Mouse (Mus musculus): Measurements from ENCODE around the gene Lrrc23. TPM values are rescaled to one million over a fixed set of nuclear protein-coding genes. Genes with fewer than 3 reads are reported as not detected.

Lrrc23 gene
- 0.84 TPM in 1 of 2 replicates, not detected in the other for polyA plus RNA-seq (2011; ENCODE audit: insufficient read depth, insufficient read length, low read depth, missing spikeins)

- Histone ChIP-seq H3K9ac (ENCODE audit: low read depth, poor library complexity, severe bottlenecking) (no peak within 1 kb of the TSS), H3K27ac (ENCODE audit: insufficient read depth, low read length) (no peak within 1 kb of the TSS)
Measured at GRCm38 (mm10) chr6:124779222-124779983, at the start of gene Lrrc23. Lrrc23 (minus strand) TSS chr6:124779727.

DNA sequence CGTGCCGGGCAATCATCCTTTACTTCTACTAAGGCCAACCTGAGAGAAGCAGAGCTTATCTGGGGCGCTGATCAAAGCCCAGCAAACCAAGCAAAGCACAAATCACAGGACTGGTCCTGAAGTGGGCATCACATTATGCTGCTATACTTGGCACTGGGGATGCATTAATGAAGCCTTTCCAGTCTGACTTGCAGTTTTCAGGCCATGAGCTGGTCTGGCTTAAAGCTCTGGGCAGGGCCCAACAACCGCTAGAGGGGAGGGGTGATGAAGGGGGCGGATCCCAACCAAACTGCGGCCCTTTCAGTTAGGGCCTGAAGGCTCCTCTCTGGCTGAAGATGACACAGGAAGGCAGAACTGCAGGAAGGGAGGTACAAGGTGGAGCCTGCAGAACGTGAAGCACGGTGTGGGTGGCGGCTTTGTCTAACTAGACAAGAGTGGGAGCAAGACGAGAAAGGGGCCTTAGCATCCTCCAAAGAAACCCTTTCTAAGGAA lies 48.6 kb upstream of the Lrrc23 start:
- Histone ChIP-seq H3K9me3 (replicated peaks; ENCODE audit: control insufficient read depth, insufficient read depth, low read length, poor library complexity, severe bottlenecking) (no peaks in the 10 kb centered on the region), H3K36me3 (ENCODE audit: control insufficient read depth, insufficient read depth, low read length, poor library complexity, severe bottlenecking) (peaks cover 44% of the 10 kb centered on the region), H3K4me1 (ENCODE audit: control insufficient read depth, insufficient read depth, low read length) (peaks cover 2% of the 10 kb centered on the region), H3K27ac (ENCODE audit: insufficient read depth, low read length) (no peak overlapping the region), H3K9ac (ENCODE audit: low read depth, poor library complexity, severe bottlenecking) (0 out of 2 replicates have a peak overlapping the region, but pooled peaks have one; percentile 8), H3K4me3 (ENCODE audit: low read depth, low read length) (peak overlapping the region; percentile 88), H3K27me3 (ENCODE audit: control insufficient read depth, insufficient read depth, low read length, poor library complexity, severe bottlenecking) (no peaks in the 10 kb centered on the region)
- TF ChIP-seq EP300 (IDR thresholded peaks at IDR 0.05; ENCODE audit: insufficient read depth, low read depth, low read length): no peak

More at GRCm38 (mm10) chr6:124779222-124779983, at the start of gene Lrrc23:
- no peaks in the 10 kb centered on the region for H3K9me3 ChIP-seq (replicated peaks; ENCODE audit: control insufficient read depth, insufficient read depth, low read length, poor library complexity, severe bottlenecking)
- peak within 1 kb of the TSS; percentile 34 for H3K4me3 ChIP-seq (ENCODE audit: low read depth, low read length)
- TF ChIP-seq EP300 (IDR thresholded peaks at IDR 0.05; ENCODE audit: insufficient read depth, low read depth, low read length) (no peak), CTCF (IDR thresholded peaks at IDR 0.05; ENCODE audit: low read depth, low read length) (no peak), POLR2A (IDR thresholded peaks at IDR 0.05; ENCODE audit: insufficient read depth, low read length) (no peak)
- H3K4me1 ChIP-seq (ENCODE audit: control insufficient read depth, insufficient read depth, low read length): no peaks in the 10 kb centered on the region
- no peaks in the 10 kb centered on the region for H3K36me3 ChIP-seq (ENCODE audit: control insufficient read depth, insufficient read depth, low read length, poor library complexity, severe bottlenecking)
- no peaks in the 10 kb centered on the region for H3K27me3 ChIP-seq (ENCODE audit: control insufficient read depth, insufficient read depth, low read length, poor library complexity, severe bottlenecking)

GRCm38 (mm10) chr6:124822049-124822448 lies 42.5 kb upstream of the Lrrc23 start:
- no peaks in the 10 kb centered on the region for H3K4me1 ChIP-seq (ENCODE audit: control insufficient read depth, insufficient read depth, low read length)
- no peak overlapping the region for H3K27ac ChIP-seq (ENCODE audit: insufficient read depth, low read length)
- peaks cover 66% of the 10 kb centered on the region for H3K36me3 ChIP-seq (ENCODE audit: control insufficient read depth, insufficient read depth, low read length, poor library complexity, severe bottlenecking)
- no peak overlapping the region for H3K4me3 ChIP-seq (ENCODE audit: low read depth, low read length)
- no peak overlapping the region for H3K9ac ChIP-seq (ENCODE audit: low read depth, poor library complexity, severe bottlenecking)
- no peaks in the 10 kb centered on the region for H3K27me3 ChIP-seq (ENCODE audit: control insufficient read depth, insufficient read depth, low read length, poor library complexity, severe bottlenecking)
- TF ChIP-seq POLR2A (IDR thresholded peaks at IDR 0.05; ENCODE audit: insufficient read depth, low read length): no peak
- TF ChIP-seq EP300 (IDR thresholded peaks at IDR 0.05; ENCODE audit: insufficient read depth, low read depth, low read length): no peak
- H3K9me3 ChIP-seq (replicated peaks; ENCODE audit: control insufficient read depth, insufficient read depth, low read length, poor library complexity, severe bottlenecking): no peaks in the 10 kb centered on the region

DNA sequence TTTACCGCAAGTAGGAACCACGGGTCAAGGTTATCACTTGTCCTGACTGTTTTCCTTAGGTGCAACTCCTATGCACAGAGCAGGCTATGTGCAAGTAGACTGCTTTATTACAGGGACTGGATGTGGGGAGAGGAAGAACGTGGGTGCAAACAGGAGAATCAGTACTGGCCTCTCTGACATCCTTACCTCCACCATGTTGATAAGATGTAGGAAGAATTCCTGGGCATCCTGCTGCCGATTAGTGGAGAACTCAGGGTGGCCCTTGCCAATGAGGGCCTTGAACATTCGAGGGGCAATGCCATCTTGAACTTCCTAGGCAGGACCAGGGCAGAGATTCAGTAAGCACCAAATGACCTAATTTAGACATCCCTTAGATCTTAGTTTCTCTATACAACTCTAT lies 41.4 kb upstream of the Lrrc23 start:
- Histone ChIP-seq H3K9me3 (replicated peaks; ENCODE audit: control insufficient read depth, insufficient read depth, low read length, poor library complexity, severe bottlenecking) (no peaks in the 10 kb centered on the region), H3K36me3 (ENCODE audit: control insufficient read depth, insufficient read depth, low read length, poor library complexity, severe bottlenecking) (peaks cover 64% of the 10 kb centered on the region), H3K4me1 (ENCODE audit: control insufficient read depth, insufficient read depth, low read length) (no peaks in the 10 kb centered on the region), H3K27me3 (ENCODE audit: control insufficient read depth, insufficient read depth, low read length, poor library complexity, severe bottlenecking) (no peaks in the 10 kb centered on the region), H3K4me3 (ENCODE audit: low read depth, low read length) (no peak overlapping the region), H3K27ac (ENCODE audit: insufficient read depth, low read length) (no peak overlapping the region), H3K9ac (ENCODE audit: low read depth, poor library complexity, severe bottlenecking) (no peak overlapping the region)
- no peak for TF ChIP-seq CTCF (IDR thresholded peaks at IDR 0.05; ENCODE audit: low read depth, low read length)
- no peak for TF ChIP-seq POLR2A (IDR thresholded peaks at IDR 0.05; ENCODE audit: insufficient read depth, low read length)
- TF ChIP-seq EP300 (IDR thresholded peaks at IDR 0.05; ENCODE audit: insufficient read depth, low read depth, low read length): no peak

DNA sequence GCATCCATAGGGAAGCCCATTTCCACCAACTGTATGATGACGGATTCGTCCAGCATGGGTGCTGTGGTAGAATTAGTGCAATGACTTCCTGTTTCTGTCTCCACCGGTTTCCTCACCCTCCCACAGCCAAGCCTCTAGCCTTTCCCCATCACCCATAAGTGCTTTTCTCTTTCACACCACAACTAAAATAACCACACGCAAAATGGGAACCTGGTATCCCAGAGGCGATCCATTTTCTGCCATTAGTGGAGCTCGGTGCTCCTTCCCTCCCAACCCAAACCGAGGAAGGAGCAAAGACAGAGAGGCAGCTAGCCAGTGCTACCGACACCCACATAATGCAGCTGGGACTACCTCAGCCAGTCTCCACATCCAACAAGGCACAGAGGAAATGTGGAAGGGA lies 38.4 kb upstream of the Lrrc23 start:
- TF ChIP-seq EP300 (IDR thresholded peaks at IDR 0.05; ENCODE audit: insufficient read depth, low read depth, low read length) (no peak), POLR2A (IDR thresholded peaks at IDR 0.05; ENCODE audit: insufficient read depth, low read length) (no peak), CTCF (IDR thresholded peaks at IDR 0.05; ENCODE audit: low read depth, low read length) (no peak)
- Histone ChIP-seq H3K9ac (ENCODE audit: low read depth, poor library complexity, severe bottlenecking) (no peak overlapping the region), H3K4me1 (ENCODE audit: control insufficient read depth, insufficient read depth, low read length) (no peaks in the 10 kb centered on the region), H3K36me3 (ENCODE audit: control insufficient read depth, insufficient read depth, low read length, poor library complexity, severe bottlenecking) (peaks cover 38% of the 10 kb centered on the region), H3K27me3 (ENCODE audit: control insufficient read depth, insufficient read depth, low read length, poor library complexity, severe bottlenecking) (no peaks in the 10 kb centered on the region), H3K9me3 (replicated peaks; ENCODE audit: control insufficient read depth, insufficient read depth, low read length, poor library complexity, severe bottlenecking) (no peaks in the 10 kb centered on the region), H3K27ac (ENCODE audit: insufficient read depth, low read length) (no peak overlapping the region), H3K4me3 (ENCODE audit: low read depth, low read length) (no peak overlapping the region)

- Histone ChIP-seq H3K9ac (ENCODE audit: low read depth, poor library complexity, severe bottlenecking) (no peak overlapping the region), H3K4me3 (ENCODE audit: low read depth, low read length) (no peak overlapping the region), H3K27ac (ENCODE audit: insufficient read depth, low read length) (no peak overlapping the region), H3K36me3 (ENCODE audit: control insufficient read depth, insufficient read depth, low read length, poor library complexity, severe bottlenecking) (peaks cover 34% of the 10 kb centered on the region), H3K27me3 (ENCODE audit: control insufficient read depth, insufficient read depth, low read length, poor library complexity, severe bottlenecking) (no peaks in the 10 kb centered on the region), H3K9me3 (replicated peaks; ENCODE audit: control insufficient read depth, insufficient read depth, low read length, poor library complexity, severe bottlenecking) (no peaks in the 10 kb centered on the region), H3K4me1 (ENCODE audit: control insufficient read depth, insufficient read depth, low read length) (no peaks in the 10 kb centered on the region)
- no peak for TF ChIP-seq EP300 (IDR thresholded peaks at IDR 0.05; ENCODE audit: insufficient read depth, low read depth, low read length)
Measured at GRCm38 (mm10) chr6:124817563-124817962, 38.0 kb upstream of the Lrrc23 start.
